Mouse (Mus musculus) liver, embryonic 14.5 days (tissue): ENCODE data around the gene Cks1b. TPM values are rescaled to one million over a fixed set of nuclear protein-coding genes. Genes with fewer than 3 reads are reported as not detected.

Source experiments
- ATAC-seq: fragments of 200-750 bp; cut with Nextera tagmentation; 2 replicates; pipeline ENCODE4 v1.8.0; 2017; ENCODE audit warnings: moderate number of reproducible peaks, mild to moderate bottlenecking, moderate library complexity; ENCODE audit not compliant: insufficient read depth
- DNase-seq, 3 experiments: peaks; one replicate each; pipeline ENCODE4 v3.0.0-alpha.2; 2012 to 2013; ENCODE audit warnings: low read depth in 3 of 3, low spot score in 3 of 3
- H3K27ac ChIP-seq: fragments of 300-500 bp; sonication (generic); 2 replicates; pipeline ENCODE4 v1.5.1; 2014; ENCODE audit warnings: moderate library complexity, mild to moderate bottlenecking, control low read depth, inconsistent platforms
- H3K27me3 ChIP-seq: fragments of 300-500 bp; sonication (generic); 2 replicates; pipeline ENCODE4 v1.6.1; 2014; ENCODE audit warnings: mild to moderate bottlenecking, low read length, moderate library complexity; ENCODE audit not compliant: control insufficient read depth, insufficient read depth
- H3K36me3 ChIP-seq: fragments of 300-500 bp; sonication (generic); replicated peaks from 2 replicates; pipeline ENCODE4 v1.6.1; 2014; ENCODE audit warnings: low read depth; ENCODE audit not compliant: control insufficient read depth, insufficient read depth
- H3K4me1 ChIP-seq, 2 experiments: fragments of 200-500 bp in 1 of 2; fragments of 300-500 bp in 1 of 2; sonication (generic) in 1 of 2; replicated peaks; 2 replicates each; pipeline ENCODE4 v1.6.1; 2012 to 2014; ENCODE audit warnings: antibody characterized with exemption in 1 of 2, inconsistent platforms in 1 of 2, low read length in 1 of 2; ENCODE audit not compliant: control insufficient read depth in 2 of 2, insufficient read depth in 2 of 2
- H3K4me2 ChIP-seq: fragments of 300-500 bp; sonication (generic); 2 replicates; pipeline ENCODE4 v1.6.1; 2014; ENCODE audit warnings: low read depth, mild to moderate bottlenecking, control low read depth, moderate library complexity
- H3K4me3 ChIP-seq, 2 experiments: fragments of 200-500 bp in 1 of 2; fragments of 300-500 bp in 1 of 2; sonication (generic) in 1 of 2; 2 replicates each; pipeline ENCODE4 v1.5.1; 2012 to 2014; ENCODE audit warnings: low read depth in 2 of 2, low read length in 2 of 2, mild to moderate bottlenecking in 2 of 2, control low read depth in 1 of 2, inconsistent platforms in 1 of 2, moderate library complexity in 1 of 2; ENCODE audit not compliant: insufficient read depth in 1 of 2
- H3K9ac ChIP-seq: fragments of 300-500 bp; sonication (generic); replicated peaks from 2 replicates; pipeline ENCODE4 v1.6.1; 2014; ENCODE audit warnings: mild to moderate bottlenecking, control low read depth, moderate library complexity
- H3K9me3 ChIP-seq: fragments of 300-500 bp; sonication (generic); 2 replicates; pipeline ENCODE4 v1.6.1; 2016; ENCODE audit warnings: low read length, mixed read lengths; ENCODE audit not compliant: control insufficient read depth
- CTCF ChIP-seq: IDR thresholded peaks from 2 replicates; pipeline ENCODE4 v1.5.1; 2016; ENCODE audit warnings: antibody characterized with exemption, low read depth, control low read depth
- EP300 ChIP-seq: IDR thresholded peaks from 2 replicates; pipeline ENCODE4 v1.6.1; 2016; ENCODE audit warnings: antibody characterized with exemption, low read depth
- WGBS: fragments of 180-500 bp; shearing (Covaris S2); extraction: QIAGEN DNeasy Blood & Tissue Kit; methylation state at CpG from one replicate; pipeline ENCODE4 v1.1.7; 2014; ENCODE audit not compliant: insufficient replicate concordance; 5-methylcytosine and 5-hydroxymethylcytosine counted together
- polyA plus RNA-seq, 2 experiments: library from polyadenylated mRNA; depleted of rRNA in 1 of 2; stranded (reverse) in 1 of 2; unstranded in 1 of 2; fragments of >200 nt; fragmentation: Nextera tagmentation in 1 of 2; extraction: Ambion mirVana in 1 of 2; gene quantifications; 2 replicates each; pipeline versions ENCODE4 v1.2.1 to v1.2.3; 2012 to 2014

The Cks1b gene
- polyA plus RNA-seq, 2 experiments, result 133 to 295 TPM

GRCm38 (mm10) chr3:89401329-89401728, 16.9 kb downstream of the Cks1b start:
- ATAC-seq, result no peak
- Histone ChIP-seq H3K4me1 (peaks cover 0 to 6% of the 10 kb centered on the region in 2 experiments; a peak in 1 of 4 replicates), H3K36me3 (0 out of 2 replicates have a peak, but pooled peaks cover 2% of the 10 kb centered on the region), H3K27me3 (no peaks in the 10 kb centered on the region), H3K4me3 (no peak overlapping the region), H3K9me3 (no peaks in the 10 kb centered on the region), H3K4me2 (no peak overlapping the region), H3K9ac (no peak overlapping the region), H3K27ac (no peak overlapping the region)
- WGBS, result 80% methylated on average over 7 of the region's 7 CpGs
- no peak for TF ChIP-seq CTCF
- no peak for TF ChIP-seq EP300
- no peak for DNase-seq

GRCm38 (mm10) chr3:89396654-89397005, 21.6 kb downstream of the Cks1b start:
- peak overlapping the region; percentile 66 for H3K9ac ChIP-seq
- no peaks in the 10 kb centered on the region for H3K9me3 ChIP-seq
- peaks cover 9 to 16% of the 10 kb centered on the region in 2 experiments for H3K4me1 ChIP-seq
- no peaks in the 10 kb centered on the region for H3K36me3 ChIP-seq
- H3K4me2 ChIP-seq, result peak overlapping the region; percentile 98
- peak overlapping the region in 1 of 2 experiments; percentile 61; a peak in 2 of 4 replicates for H3K4me3 ChIP-seq
- ATAC-seq, result no peak
- TF ChIP-seq CTCF, result no peak
- no peak for TF ChIP-seq EP300
- H3K27me3 ChIP-seq, result peaks cover 17% of the 10 kb centered on the region
- H3K27ac ChIP-seq, result no peak overlapping the region
- no peak for DNase-seq
- WGBS, result under 1% methylated on average over 4 of the region's 4 CpGs

DNA sequence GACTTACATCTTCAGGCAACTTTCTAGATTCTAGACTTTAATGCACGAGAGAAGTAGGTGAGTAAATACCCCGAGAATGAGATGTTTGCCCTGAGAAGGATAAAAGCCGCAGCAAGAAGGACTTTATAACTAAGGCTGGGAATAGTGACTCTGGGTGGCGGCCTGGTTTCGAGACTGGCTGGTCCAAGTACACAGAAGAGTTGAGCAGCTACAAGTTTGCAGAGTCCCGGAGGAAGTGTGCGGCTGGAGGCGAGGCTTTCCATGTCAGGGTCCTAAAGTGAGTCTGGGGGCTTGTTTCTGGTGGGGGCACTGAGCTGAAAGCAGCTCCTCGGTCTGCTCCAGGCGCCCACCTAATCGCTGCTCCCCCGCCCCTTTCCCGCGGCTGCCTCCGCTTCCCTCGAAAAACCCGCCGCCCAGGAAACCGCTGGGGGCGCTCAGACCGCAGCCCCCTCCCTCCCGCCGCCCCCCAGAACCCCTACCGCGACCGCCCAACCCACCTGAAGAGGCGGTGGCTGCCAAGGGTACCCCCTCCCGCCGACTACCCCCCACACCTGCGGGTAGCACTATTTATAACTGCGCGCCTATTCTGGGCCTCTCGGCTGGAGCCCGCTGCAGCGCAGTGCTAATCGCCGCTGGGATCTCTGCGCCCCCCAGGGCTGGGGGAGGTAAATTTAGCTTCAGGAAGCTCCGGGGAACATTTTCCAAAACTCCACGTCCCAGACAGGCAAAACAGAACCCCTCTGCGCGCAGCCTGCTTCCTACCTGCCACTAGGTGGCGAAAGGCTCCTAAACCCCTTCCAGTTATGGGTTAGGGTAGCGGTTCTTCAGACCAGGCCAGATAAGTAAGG, 22.2 kb downstream of the Cks1b start:
- WGBS, result under 1% methylated on average over 44 of the region's 44 CpGs
- Histone ChIP-seq H3K27me3 (peaks cover 20% of the 10 kb centered on the region), H3K9me3 (no peaks in the 10 kb centered on the region), H3K27ac (no peak overlapping the region), H3K4me1 (peaks cover 9 to 16% of the 10 kb centered on the region in 2 experiments), H3K9ac (peak overlapping the region; percentile 66), H3K4me3 (peak overlapping the region; percentile 58 to 61), H3K4me2 (peak overlapping the region; percentile 98), H3K36me3 (no peaks in the 10 kb centered on the region)
- DNase-seq (peak in 1 of 3 experiments; percentile 43), ATAC-seq (no peak)
- TF ChIP-seq CTCF (peak; percentile 94), EP300 (no peak)

- Histone ChIP-seq H3K36me3 (no peaks in the 10 kb centered on the region), H3K27ac (no peak overlapping the region), H3K9me3 (no peaks in the 10 kb centered on the region), H3K27me3 (peaks cover 20% of the 10 kb centered on the region), H3K4me3 (peak overlapping the region; percentile 54 to 61), H3K9ac (peak overlapping the region; percentile 45), H3K4me2 (peak overlapping the region; percentile 98), H3K4me1 (peaks cover 9 to 16% of the 10 kb centered on the region in 2 experiments)
- no peak for TF ChIP-seq EP300
- TF ChIP-seq CTCF, result no peak
- ATAC-seq (no peak), DNase-seq (no peak)
- WGBS, result 2% methylated on average over 10 of the region's 10 CpGs
Observed at GRCm38 (mm10) chr3:89395419-89395805, 22.8 kb downstream of the Cks1b start.

DNA sequence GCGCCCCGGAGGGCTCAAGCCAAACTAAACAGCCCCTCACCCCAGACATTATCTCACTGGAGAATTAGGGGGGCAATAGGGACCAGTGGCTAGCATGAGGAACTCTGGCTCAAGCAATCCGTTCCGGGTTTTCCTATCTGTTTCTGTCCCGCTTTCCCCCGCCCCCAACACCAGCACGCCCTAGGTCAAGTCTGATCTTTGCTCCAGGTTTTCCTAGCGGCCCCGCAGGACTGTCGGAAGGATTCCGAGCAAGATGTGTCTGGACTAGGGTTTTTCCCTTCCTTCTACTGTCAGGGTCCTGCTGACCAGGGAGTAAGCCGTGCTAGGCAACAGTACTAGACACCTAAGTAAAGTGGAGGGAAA, 23.3 kb downstream of the Cks1b start:
- H3K9ac ChIP-seq, result peak overlapping the region; percentile 45
- H3K36me3 ChIP-seq, result no peaks in the 10 kb centered on the region
- DNase-seq, result peak; percentile 68 to 74 (median 70)
- H3K9me3 ChIP-seq, result no peaks in the 10 kb centered on the region
- WGBS, result under 1% methylated on average over 12 of the region's 12 CpGs
- TF ChIP-seq CTCF (no peak), EP300 (no peak; the same call in 1 of the 2 replicates)
- peak; percentile 20; the same call in 1 of the 2 replicates for ATAC-seq
- H3K4me2 ChIP-seq, result peak overlapping the region; percentile 98
- H3K4me1 ChIP-seq, result peaks cover 9 to 16% of the 10 kb centered on the region in 2 experiments
- H3K27me3 ChIP-seq, result peaks cover 20% of the 10 kb centered on the region
- H3K27ac ChIP-seq, result no peak overlapping the region
- peak overlapping the region; percentile 54 to 61 for H3K4me3 ChIP-seq
